Mouse (Mus musculus) CH12F3 (cell line): ENCODE results near the gene Alg14.

Experiments
- in situ Hi-C: fragments of 300-500 bp; cut with MboI; formaldehyde crosslinking; loops from 2 replicates; pipeline ENCODE4 v1.14.3; 2020; ENCODE audit warnings: low sequenced_read_pairs

Gene Alg14

GRCm38 (mm10) chr3:121397007-121397406 is 105.4 kb downstream of the Alg14 start:
- in situ Hi-C loops = no loop called here

DNA sequence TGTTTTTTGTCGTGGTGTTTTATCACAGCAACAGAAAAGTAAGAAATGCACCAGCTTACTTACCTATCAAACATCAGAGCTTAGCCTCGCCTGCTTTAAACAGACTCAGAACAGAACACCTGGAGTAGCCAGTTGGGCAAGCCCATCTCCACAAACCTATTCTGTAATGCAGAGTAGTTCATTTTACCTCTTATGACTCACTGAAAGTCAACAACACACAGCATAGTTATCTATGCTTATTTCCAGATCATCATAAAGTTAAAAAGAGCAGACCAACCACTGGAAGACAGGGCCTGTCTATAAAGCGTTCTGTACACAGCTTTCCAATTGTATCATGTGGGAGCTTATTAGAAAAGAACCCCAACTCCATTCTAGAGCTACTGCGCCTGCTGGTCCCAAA is 109.8 kb downstream of the Alg14 start:
- in situ Hi-C loops = no loop called here

DNA sequence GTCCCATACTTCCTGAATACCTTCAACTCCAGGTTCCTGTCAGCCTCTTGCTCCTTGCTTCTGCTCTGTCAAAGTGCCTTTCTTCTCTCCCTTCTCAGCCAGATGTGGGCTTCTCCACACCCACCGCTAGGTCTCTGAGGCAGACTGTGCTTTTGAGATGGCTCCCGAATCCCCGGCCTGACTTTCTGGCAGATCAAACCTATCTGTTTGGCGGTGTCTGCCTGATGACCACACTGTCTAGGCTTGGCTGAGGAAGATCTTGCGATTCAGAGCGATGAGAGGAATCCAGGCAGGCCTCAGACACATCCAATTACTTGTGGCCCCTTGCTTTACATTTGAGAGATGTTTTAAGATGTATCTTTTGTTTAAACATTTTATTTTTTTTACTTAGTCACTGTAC is 110.5 kb downstream of the Alg14 start:
- in situ Hi-C loops = no loop called here

DNA sequence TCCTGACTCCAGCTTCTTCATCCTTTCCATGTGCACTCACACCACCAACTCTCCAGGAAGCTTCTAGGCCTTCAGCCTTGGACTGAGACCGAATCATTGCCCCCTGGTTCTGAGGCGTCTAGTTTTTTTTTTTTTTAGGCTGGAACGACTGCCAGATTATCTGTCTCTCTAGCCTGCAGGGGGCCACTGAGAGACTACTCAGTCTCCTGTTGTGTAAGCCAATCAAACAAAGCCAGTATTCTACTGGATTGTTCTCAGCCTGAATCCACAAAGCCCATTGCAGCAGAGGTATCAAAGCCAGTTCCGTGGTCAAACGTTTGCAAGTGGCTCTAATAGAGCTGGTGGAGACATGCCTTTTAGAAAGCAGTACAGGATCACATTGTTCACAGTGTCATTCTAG is 111.9 kb downstream of the Alg14 start:
- in situ Hi-C loops = no loop called here

- in situ Hi-C loops = no loop called here
Measured at GRCm38 (mm10) chr3:121405101-121405500, 113.5 kb downstream of the Alg14 start.

DNA sequence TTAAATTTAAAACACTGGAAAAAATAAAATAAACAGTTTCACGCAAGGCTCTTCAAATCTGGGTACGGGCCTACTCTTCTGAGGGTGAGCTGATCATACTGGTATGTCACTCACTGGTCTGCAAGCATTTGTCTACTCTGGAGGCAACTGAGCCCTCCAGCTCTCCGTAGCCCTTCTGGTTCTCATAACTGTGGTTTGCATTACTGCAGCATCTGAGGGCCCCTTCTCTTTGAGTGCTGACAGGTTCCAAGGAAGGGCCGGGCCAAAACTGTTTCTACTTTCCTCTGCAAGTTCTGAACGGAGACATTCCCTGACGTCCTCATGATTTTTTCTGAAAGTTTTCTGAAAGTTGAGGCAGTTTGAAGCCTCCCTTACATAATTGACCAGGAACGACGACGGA is 115.8 kb downstream of the Alg14 start:
- in situ Hi-C loops = no loop called here

GRCm38 (mm10) chr3:121408386-121408785 is 116.8 kb downstream of the Alg14 start:
- in situ Hi-C loops = no loop called here

GRCm38 (mm10) chr3:121411450-121411849 is 119.9 kb downstream of the Alg14 start:
- in situ Hi-C loops = no loop called here
